Comparison of ENCODE assay signal across 8 mouse cellular contexts in genomic region chr4:75561792-75562191, GRCm38 (mm10).
DNase-seq lines count a peak whose midpoint lies in the region; ATAC-seq lines count a peak whose summit lies in the region.

No protein-coding gene starts in this region.

- peak; percentile 4 for DNase-seq in heart, adult 8-10 months (ENCODE audit: low spot score)
- no peak for DNase-seq in heart, adult 11 months
- DNase-seq in frontal cortex, postnatal 14 days (ENCODE audit: low spot score in 2 of 2) = peak; percentile 6 to 7
- DNase-seq in left cerebral cortex, adult 18-20 months (ENCODE audit: low spot score in 2 of 2) = peak; percentile 22 to 24
- DNase-seq in retina, postnatal 7 days (ENCODE audit: low read depth, low spot score) = peak; percentile 3
- DNase-seq in gastrocnemius, postnatal 25 days = no peak
- DNase-seq in lung, postnatal 4 days = no peak

- ATAC-seq in inflammation-experienced regulatory T-cells, adult 6 months = no peak

Comparison
In these comparisons a context has a peak if more than half of its experiments do, and no peak if none do; other contexts are left out.
1. DNase-seq: peak in heart, adult 8-10 months (single experiment), frontal cortex, postnatal 14 days (2 of 2), left cerebral cortex, adult 18-20 months (2 of 2) and retina, postnatal 7 days (single experiment); none in heart, adult 11 months (single experiment), gastrocnemius, postnatal 25 days (single experiment) and lung, postnatal 4 days (0 of 2).